Mouse (Mus musculus) urinary bladder, postnatal 14 days (tissue): ENCODE measurements at regions not wholly inside any gene's neighbourhood (a gene's known extent, or its start where the extent isn't known, plus 50 kb on each side); places are given as distances from the start of the nearest gene placed in this dataset.

Experiments used
- DNase-seq: peaks from one replicate; pipeline ENCODE4 v3.0.0; 2021; ENCODE audit warnings: low spot score

DNA sequence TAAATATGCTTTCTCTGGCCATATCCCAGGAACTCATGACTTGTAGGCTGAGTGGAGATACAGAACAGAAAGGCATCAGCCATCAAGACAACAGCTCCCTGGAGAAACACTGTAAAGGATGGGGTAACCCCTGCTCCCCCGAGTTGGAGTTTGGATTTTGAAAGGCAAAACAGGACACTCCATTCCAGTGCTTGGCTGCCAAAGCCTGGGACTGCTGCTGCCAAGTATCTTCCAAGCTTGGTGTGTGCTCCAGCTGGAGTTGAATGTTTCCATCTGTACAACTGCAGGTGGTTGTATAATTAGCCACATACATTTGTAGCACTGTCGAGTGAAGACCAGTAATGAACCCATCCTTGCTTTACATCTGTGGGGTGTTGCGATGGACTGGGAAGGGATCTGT, 62.1 kb downstream of the 4933412E24Rik start:
- peak; percentile 41 for DNase-seq

DNA sequence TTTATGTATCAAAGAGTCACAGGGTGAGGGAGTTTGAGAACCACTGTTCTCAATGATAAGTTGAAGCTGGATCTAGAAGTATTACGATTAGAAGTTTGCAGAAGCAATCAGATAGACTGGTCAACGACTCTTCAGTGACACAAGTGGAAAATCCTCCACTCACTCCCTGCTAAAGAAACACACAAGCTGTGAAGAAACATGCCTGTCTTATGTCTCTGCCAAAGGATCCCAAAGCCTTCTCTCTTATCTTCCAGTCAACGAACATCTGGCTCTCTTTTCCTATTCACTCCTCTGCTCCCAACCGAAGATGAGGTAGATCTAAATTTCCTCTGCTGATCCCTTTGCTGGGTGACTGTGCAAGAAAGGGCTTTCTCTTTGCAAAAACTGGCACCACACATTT, 62.6 kb downstream of the 4933412E24Rik start:
- DNase-seq: no peak

- no peak for DNase-seq
These were observed 65.7 kb downstream of the 4933412E24Rik start for GRCm38 (mm10) chr15:59950617-59951216.

DNA sequence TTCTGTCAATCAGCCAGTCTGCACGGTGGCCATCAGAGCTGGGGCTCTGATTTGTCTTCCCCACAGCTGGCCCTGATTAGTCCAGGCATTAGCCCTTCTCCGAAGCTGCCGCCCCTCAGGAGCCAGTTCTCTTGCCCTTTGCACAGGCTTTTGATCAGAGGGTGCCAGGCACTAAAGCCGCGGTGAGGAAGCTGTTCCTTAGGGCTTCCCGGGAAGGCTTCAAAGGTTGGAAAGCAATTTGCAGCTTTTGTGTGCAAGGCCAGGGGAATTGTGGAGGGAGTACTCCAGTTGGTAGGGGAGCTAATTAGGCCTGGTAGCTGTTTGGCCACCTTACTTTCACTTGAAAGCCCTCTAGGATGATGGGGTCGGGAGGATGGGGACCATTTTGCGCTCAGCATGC, 71.2 kb downstream of the 4933412E24Rik start:
- no peak for DNase-seq

GRCm38 (mm10) chr15:59936486-59936885, 79.9 kb downstream of the 4933412E24Rik start:
- no peak for DNase-seq

- DNase-seq: no peak
These were observed 102.6 kb downstream of the 4933412E24Rik start for GRCm38 (mm10) chr15:59913860-59914259.

- no peak for DNase-seq
These were observed 108.1 kb downstream of the 4933412E24Rik start for GRCm38 (mm10) chr15:59908300-59908699.

GRCm38 (mm10) chr15:59905832-59906797, 110.3 kb downstream of the 4933412E24Rik start:
- DNase-seq: no peak

GRCm38 (mm10) chr15:59904741-59905140, 111.7 kb downstream of the 4933412E24Rik start:
- no peak for DNase-seq

DNA sequence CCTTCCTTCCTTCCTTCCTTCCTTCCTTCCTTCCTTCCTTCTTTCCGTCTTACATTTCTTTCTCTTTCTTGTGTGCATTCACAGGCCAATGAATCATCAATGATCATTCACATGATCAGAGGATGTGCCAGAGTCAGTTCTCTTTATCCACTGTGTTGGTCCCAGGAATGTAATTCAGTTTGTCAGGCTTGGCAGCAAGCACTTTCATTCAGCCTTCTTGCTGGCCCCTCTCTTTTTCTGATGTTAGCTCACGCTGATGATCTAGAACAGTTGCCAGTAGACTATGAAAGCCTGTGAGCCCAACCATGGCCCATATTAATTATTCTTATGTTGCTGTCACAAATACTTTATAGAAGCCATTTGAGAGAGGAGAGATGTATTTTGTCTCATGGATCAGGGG, 127.4 kb downstream of the 4933412E24Rik start:
- no peak for DNase-seq

GRCm38 (mm10) chr15:59888131-59888459, 128.3 kb downstream of the 4933412E24Rik start:
- no peak for DNase-seq

DNA sequence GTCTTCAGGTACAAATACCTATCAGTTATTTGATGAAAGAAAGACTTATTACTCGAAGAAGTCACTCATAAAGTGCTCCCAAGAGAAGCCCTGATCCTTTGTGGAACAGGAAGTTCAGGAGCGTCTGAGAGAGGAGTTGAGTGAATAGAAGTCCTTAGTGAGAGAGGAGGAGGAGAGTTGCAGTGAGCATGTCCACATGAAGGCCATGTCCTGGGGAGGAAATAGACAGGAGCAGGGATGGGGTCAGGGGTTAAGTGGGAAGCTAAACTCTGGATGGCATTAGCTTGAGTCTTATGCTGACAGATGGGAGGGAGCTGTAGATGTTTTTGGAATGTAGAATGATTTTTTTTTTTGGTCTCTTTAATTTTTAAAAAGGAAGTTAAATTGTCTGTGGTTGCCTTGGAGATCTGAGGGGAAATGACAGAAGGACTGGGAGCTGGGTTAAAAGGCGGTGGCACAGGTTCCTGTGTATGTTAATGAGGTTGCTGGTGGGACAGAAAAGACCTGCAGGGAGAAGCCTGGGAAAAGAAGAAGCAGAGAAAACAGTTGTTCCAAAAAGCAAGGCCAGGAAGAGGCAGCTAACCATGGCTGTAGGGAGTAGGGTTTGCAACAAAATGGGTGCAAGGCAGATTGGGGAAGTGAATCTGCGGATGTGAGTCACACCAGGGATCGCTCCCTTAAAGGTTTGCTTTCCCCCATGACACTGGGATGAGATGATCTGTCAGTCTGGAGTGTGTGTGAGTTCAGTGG, 128.9 kb downstream of the 4933412E24Rik start:
- DNase-seq: no peak

GRCm38 (mm10) chr15:59886036-59886435, 130.4 kb downstream of the 4933412E24Rik start:
- no peak for DNase-seq

- no peak for DNase-seq
These were observed 134.0 kb downstream of the 4933412E24Rik start for GRCm38 (mm10) chr15:59882444-59882843.

- no peak for DNase-seq
These were observed 136.0 kb downstream of the 4933412E24Rik start for GRCm38 (mm10) chr15:59880426-59880825.

GRCm38 (mm10) chr15:59879311-59879710, 137.1 kb downstream of the 4933412E24Rik start:
- peak; percentile 4 for DNase-seq

- no peak for DNase-seq
These were observed 140.1 kb downstream of the 4933412E24Rik start for GRCm38 (mm10) chr15:59876279-59876742.

DNA sequence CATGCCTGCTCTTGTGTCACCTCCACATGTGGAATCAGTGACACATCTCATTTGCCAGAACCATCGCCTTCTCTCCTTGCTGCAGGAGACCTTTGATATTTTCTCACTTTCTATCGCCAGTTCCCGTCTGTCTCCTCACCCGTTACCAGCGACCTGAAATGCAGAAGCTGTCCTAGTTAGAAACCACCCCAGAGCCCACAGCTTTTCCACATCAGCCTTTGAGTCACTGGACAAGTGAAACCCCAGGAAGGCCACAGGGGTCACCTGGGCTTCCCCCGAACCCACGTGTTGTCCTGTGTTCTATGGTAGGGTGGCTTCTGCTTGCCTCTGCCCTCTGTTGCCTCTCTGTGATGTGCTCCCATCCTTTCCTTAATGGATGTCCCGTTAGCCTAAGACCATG, 149.7 kb downstream of the 4933412E24Rik start:
- no peak for DNase-seq

DNA sequence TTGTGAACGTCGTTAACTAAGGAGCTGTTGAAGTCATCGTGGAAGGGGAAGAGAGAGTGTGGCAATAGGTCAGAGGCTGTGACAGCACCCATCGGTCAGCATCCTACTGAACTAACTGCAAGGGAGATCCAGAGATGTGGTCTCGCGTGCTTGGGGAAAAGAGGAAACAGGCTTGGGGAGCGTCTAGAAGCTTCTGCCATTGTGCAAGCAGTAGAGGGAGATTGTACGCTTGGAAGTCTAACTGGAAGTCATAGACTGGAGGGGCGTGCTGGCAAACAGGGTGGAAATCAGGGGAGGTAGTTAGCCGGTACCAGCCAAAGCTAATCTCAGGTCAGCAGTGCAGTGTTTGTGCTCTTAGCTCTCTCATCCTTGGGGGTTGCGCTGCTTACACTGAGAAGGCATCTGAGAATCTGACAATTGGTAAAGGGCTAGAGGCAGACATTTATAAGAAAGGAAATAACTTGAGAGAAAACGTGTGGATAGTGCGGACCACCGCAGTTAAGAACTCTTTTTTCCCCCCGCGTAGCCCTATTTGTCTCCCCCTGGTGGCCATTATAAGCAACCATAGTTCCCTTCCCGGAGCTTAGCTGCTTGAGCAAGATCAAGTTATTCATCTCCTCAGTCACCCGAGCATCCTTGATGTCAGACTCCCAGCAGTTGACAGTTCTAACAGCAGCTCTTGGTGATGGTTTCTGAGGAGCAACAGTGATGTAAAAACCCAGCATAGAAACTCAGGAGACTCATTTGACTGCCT, 151.5 kb downstream of the 4933412E24Rik start:
- DNase-seq: peak; percentile 6

GRCm38 (mm10) chr15:59852271-59853000, 164.0 kb downstream of the 4933412E24Rik start:
- DNase-seq: no peak

DNA sequence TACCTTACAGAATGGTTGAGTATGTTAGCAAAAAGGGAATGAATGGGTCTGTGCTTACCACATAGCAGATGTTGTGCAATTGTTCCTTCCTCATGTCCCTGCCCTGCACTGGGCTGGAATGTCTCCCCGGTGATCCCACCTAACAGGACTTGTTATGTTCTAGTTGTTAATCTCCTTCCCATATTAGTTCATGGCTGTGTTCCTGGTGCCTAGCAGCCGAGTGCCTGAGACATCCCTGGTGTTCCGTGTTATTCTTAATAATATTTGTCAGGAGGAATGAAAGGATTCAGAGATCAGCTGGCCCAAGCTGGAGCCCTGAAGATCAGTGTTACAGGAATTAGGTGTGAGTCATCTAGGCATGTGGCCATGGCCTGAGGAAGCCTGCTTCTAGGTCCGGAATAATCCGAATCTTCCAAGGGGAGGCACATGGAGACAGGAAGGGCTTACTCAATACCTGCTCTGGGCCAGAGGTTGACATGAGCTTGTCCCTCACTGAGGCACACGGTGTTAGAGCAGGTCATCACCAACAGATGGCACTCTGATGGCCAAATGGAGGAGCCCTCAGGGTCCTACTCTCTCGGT, 171.2 kb downstream of the 4933412E24Rik start:
- peak; percentile 68 for DNase-seq
